Mouse (Mus musculus): ENCODE data around the gene Pde4dip. TPM values are rescaled to one million over a fixed set of nuclear protein-coding genes. Genes with fewer than 3 reads are reported as not detected.

The Pde4dip gene
- total RNA-seq, 1 experiment from 2014 or later: 23.6 TPM

GRCm38 (mm10) chr3:97844163-97844820, 44.2 kb downstream of the Pde4dip start:
- DNase-seq: no peak

GRCm38 (mm10) chr3:97842641-97843040, 45.9 kb downstream of the Pde4dip start:
- no peak for DNase-seq

GRCm38 (mm10) chr3:97840439-97840838, 48.1 kb downstream of the Pde4dip start:
- DNase-seq: no peak

DNA sequence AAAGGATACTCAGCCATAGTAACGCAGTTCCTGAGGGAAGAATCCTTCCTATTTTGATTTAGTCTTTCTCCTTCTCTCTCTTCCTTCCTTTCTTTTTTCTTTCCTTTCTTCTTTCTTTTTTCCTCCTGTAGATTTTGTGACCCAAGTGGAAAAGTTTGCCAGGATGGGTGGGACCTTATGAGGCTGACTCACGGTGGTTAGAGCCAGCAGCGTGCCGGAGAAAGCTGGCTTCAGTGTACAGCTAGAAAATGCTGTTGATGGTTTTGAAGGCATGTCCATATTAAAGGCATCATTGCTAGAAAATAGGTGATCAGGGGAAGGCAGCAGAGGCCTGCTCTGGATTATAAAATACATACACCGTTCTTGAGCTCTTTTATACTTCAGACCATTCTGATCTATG, 52.6 kb downstream of the Pde4dip start:
- no peak for DNase-seq

GRCm38 (mm10) chr3:97834625-97835024, 53.9 kb downstream of the Pde4dip start:
- DNase-seq: no peak

GRCm38 (mm10) chr3:97831564-97832320, 56.8 kb downstream of the Pde4dip start:
- no peak for DNase-seq

GRCm38 (mm10) chr3:97830622-97831021, 57.9 kb downstream of the Pde4dip start:
- DNase-seq: no peak

- no peak for DNase-seq
These were observed 58.4 kb downstream of the Pde4dip start for GRCm38 (mm10) chr3:97830122-97830521.

DNA sequence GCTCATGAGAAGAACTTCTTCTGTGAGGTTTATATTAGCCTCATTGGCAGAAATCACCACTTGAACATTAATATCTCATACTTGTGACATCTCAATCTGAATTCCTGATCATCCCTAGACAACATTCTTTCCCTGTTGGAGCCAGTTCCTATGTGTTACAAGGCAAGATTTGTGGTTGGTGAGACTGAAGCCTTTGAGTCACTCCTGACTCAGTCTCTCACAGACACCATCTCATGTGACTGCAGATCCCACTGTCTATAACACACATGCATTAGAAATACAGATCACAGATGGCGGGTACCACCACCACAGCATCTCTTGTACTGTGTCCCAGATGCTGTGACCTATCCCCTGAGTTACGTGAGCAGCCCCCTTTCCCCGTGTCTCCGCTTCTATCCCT, 60.2 kb downstream of the Pde4dip start:
- DNase-seq: no peak

DNA sequence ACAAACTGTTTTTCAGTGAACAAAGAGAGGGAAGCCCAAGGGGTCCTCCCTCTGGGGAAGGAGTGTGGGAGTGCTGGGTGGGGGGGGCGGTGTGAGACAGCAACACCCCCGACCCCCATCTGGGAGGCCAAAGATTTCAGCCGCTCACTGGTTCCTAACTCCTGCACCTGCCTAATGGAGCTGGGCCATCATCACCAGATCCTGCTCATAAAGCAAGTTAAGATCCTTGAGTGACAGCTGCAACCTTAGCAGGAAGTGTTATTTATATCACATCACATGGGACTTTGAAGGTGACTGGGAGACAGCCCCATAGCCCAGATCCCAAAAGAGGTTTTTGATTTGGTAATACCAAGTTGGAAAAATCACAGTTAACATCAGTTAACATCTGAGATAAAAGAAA, 63.3 kb downstream of the Pde4dip start:
- DNase-seq: no peak

GRCm38 (mm10) chr3:97824744-97825143, 63.8 kb downstream of the Pde4dip start:
- DNase-seq: no peak

DNA sequence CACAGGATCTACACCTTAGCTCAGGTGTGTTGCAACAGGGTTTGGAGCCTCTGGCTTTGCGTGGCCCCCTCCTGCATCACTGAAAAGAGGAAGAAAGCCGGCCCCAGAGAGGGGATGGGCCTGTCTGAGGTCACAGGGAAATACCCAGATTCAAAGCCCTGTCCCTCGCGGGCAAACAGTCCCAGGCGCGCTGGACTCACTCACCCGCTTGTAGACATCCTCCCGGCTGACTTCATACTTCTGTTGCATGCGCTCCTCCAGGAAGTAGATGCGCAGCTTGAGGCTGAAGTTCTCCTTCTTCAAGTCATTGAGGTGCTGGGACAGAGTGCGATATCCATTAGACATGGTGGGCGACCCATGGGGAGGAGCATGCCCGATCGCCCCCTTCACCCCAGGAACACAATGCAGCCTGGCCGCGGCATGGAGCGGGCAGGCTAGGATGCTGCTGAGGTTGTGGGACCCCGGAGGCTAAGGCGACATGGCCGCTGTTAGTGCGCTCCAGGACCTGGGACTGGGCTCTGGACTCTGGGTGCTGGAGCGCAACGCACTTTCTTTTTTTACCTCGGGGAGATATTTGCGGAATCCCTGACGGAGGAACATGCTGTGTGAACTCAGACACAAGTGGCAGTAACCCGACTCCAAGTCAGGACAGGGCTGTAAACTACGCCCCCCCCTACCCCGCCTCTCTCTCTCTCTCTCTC, 64.3 kb downstream of the Pde4dip start:
- no peak for DNase-seq

GRCm38 (mm10) chr3:97823438-97823837, 65.1 kb downstream of the Pde4dip start:
- DNase-seq: no peak

- DNase-seq: no peak
These were observed 69.5 kb downstream of the Pde4dip start for GRCm38 (mm10) chr3:97819050-97819449.

GRCm38 (mm10) chr3:97818383-97818982, 70.0 kb downstream of the Pde4dip start:
- no peak for DNase-seq

- no peak for DNase-seq
These were observed 76.7 kb downstream of the Pde4dip start for GRCm38 (mm10) chr3:97811651-97812399.

- DNase-seq: no peak
These were observed 77.3 kb downstream of the Pde4dip start for GRCm38 (mm10) chr3:97811158-97811557.

DNA sequence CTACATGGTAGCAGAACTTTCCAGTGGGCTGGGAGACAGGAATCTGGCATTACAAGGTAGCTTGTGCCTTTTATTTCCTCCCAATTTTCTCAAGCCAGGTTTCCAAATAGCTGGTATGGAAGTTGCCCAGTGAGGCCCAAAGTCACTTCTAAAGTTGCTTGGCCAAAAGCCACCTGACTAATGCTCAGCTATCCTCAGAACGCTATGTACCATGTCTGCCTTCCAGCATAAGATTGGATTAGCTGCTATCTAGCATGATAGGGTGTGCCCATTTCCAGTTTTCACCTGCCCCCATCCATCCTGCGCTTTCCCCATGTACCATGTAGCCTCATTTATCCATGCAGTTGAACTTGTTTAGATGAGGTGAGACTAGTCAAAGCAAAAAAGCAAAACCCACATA, 78.2 kb downstream of the Pde4dip start:
- no peak for DNase-seq

DNA sequence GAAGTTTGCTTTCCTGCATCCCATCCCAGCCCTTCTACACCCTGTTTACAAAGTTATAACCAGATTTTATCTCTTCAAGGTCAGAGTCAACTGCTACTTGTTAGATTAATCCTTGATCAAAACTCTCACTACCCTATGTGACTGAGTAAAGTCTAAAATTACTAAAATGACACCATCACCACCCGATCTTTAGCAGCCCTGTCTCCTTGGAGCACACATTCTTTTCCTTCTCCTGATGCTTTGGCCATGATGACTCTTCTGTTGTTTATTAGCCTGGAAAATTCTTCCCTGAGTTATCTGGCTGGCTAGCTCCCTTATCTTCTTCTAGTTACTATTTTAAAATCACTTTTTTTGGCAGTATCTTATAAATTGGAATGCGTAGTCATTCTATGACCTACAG, 82.9 kb downstream of the Pde4dip start:
- no peak for DNase-seq

GRCm38 (mm10) chr3:97803675-97804074, 84.8 kb downstream of the Pde4dip start:
- DNase-seq: no peak

- DNase-seq: no peak
These were observed 85.6 kb downstream of the Pde4dip start for GRCm38 (mm10) chr3:97802927-97803326.

GRCm38 (mm10) chr3:97802297-97802696, 86.2 kb downstream of the Pde4dip start:
- DNase-seq: no peak
